Mouse (Mus musculus): Measurements from ENCODE around the gene Nkx6-1. TPM values are rescaled to one million over a fixed set of nuclear protein-coding genes. Genes with fewer than 3 reads are reported as not detected.

The Nkx6-1 gene
- not detected for total RNA-seq (2021)
- long read RNA-seq, experiment 1 = 0 reads
- long read RNA-seq, experiment 2 = 0 reads

DNA sequence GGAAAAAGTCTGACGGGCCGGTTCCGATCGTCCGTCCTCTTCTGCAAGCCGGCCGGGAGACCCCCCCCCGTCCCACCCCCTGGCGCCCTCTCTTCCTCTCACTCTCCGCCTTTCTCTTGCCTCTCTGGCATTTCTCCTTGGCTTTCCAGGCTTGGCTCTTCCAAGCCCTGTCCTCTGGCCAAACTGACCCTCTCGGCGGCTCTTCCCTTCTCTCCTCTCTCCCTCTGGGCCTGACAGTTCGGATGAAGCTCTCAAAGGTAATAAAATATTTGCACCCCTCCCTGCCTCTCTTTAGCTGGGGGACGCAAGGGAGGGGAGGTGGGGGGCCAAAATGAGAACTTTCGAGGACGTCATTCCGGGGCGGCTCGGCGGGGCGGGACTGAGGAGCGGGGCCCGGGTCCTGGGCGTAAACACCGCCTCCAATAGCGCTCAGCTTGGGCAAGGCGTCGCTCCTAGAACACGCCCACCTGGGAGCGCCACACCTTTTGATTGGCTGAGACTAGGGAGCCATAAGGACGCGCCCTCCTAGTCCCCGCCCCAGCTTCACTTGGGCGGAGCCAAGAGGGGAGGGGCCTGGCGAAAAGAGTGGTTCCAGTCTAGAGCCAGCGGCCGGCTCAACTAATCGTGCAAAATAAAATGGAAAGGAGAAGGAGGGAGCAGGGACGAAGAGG lies at the start of gene Nkx6-1:
TSS of gene Nkx6-1 (minus strand) at position 52 of the 671 bp plus-strand sequence.
- DNase-seq = peak; percentile 27 to 35
- intact Hi-C loops (cut with DNase I) = loop anchor here (10.0 kb wide), 1 partner anchor 640 kb away; no protein-coding TSS in a partner anchor

DNA sequence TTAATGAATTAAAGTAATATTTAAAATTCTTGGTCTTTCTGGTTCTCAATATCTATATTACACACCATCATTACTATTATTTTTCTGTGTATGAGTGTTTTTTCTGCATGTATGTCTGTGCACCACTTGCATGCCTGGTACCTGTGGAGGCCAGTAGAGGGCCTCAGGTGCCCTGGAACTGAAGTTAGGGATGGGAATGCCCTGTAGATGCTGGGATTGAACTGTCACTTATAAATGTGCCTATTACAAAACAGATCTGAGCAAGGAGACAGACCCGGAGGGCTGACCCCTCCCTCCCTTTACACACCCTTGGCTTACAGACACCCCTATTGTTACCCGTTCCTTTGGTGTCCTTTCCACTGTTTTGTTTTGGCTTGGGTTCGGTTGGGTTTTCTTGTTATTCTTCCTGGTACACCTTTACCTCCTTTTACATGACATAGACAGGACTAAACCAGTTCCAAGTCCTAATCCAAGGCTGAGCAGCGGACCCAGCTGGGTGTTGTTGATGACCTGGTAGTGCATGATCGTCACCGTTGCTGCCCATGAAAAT lies 48.3 kb upstream of the Nkx6-1 start:
- intact Hi-C loops (cut with DNase I) = no loop called here
- DNase-seq = no peak

DNA sequence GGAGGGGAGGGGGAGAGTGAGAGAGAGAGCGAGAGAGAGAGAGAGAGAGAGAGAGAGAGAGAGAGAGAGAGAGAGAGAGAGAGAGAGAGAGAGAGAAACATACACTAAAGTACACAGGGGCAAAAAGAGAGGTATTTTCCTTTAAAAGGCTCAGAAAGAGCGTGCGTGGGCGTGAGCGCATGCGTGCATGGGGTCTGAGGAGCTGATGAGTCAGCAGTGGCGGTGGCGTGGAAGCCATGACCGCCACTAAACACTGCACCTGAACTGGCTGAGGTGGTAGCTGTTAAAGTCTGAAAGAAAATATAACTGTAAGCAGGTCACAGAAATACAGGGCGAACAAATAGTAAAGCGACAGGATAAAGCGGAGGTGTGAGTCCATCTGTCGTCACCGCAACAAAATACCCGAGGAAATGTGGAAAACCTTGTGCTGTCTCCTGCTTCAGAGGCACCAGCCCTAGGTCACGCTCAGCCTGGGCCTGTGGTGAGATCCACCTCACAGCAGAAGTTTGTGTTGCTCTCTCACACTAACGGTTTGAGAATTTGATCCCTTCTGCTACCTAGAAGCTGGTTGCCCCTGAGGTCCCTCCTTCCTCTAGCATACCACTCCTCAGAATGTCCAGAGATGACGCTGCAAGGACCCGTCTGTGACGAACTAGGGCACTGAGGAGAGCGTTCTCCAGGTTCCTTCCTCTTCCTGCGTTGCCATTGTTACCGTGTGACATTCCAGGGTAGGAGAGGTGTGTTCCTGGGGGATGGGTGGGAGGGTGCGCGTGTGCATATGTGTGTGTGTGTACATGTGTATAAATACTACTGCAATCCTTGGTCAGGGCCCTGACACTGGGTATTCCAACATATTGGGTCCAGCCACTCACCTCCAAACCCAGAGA lies 38.8 kb upstream of the Nkx6-1 start:
- intact Hi-C loops (cut with DNase I) = no loop called here
- no peak for DNase-seq

DNA sequence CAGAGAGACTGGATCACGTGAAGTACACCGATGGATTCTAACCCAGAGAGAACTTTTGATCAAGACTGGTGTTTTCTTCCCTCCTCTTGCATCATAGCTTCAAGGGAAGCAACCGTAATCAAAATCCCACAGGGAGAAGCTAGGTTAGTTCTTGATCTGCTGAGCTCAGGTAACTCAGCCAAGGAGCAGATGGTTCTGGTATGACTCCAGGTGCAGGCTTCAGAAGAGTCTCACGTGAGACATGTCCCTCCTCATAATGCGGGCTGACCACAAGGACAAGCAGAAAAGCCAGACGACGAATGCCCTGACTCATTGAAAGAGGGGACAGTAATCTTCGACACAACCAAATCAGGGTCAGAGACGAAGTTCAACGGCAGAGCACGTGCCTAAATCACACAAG lies 37.8 kb upstream of the Nkx6-1 start:
- intact Hi-C loops (cut with DNase I) = no loop called here
- DNase-seq = no peak

DNA sequence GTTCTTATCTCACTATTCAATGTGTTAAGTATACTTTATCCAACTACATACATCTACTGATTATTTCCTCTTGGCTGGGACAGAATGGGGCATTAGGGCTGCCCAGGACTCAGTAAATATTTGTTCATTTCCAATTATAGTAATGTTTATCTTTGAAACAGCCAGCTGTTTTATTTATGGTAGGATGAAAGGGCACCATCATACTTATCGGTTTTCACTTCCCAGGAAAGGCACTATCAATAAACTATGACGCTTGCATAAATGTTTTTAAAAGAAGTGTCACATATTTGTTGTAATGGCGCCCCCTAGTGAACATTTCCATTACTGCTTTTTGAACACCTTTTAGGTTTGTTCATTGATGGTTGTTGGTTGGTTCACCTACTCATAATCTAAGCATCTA lies 35.8 kb upstream of the Nkx6-1 start:
- no peak for DNase-seq
- intact Hi-C loops (cut with DNase I) = no loop called here

GRCm38 (mm10) chr5:101688581-101688980 lies 23.8 kb upstream of the Nkx6-1 start:
- intact Hi-C loops (cut with DNase I) = no loop called here
- DNase-seq = no peak

GRCm38 (mm10) chr5:101683340-101683739 lies 18.5 kb upstream of the Nkx6-1 start:
- no peak for DNase-seq

GRCm38 (mm10) chr5:101680338-101680737 lies 15.5 kb upstream of the Nkx6-1 start:
- no peak for DNase-seq
- intact Hi-C loops (cut with DNase I) = no loop called here

More at GRCm38 (mm10) chr5:101683340-101683739, 18.5 kb upstream of the Nkx6-1 start:
- intact Hi-C loops (cut with DNase I) = no loop called here

DNA sequence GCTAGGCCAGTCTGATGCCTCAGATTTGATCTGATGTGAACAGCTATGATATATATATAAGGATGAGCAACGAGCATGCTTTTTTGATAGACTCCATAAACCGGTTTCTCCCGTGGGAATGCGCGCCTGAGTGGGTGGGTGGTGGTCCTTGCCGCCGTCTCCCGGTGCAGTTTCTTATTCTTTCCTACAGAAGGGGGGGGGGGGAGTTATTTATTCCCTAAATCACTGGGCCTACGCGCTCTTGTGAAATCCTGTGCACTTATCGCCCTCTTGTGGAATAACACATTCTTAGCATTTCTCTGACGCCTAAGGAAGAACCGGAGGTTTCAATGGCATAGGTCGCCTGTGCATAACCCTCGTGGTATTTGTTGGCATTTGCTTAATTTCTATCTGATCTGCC lies 4.6 kb upstream of the Nkx6-1 start:
- DNase-seq = no peak
- intact Hi-C loops (cut with DNase I) = loop anchor here (10.0 kb wide), 1 partner anchor 645 kb away; no protein-coding TSS in a partner anchor

- DNase-seq = no peak
- intact Hi-C loops (cut with DNase I) = loop anchor here (10.0 kb wide), 1 partner anchor 644 kb away; no protein-coding TSS in a partner anchor
Observed at GRCm38 (mm10) chr5:101668475-101668874, 3.7 kb upstream of the Nkx6-1 start.

- intact Hi-C loops (cut with DNase I) = loop anchor here (10.0 kb wide), 1 partner anchor 643 kb away; no protein-coding TSS in a partner anchor
- DNase-seq = no peak
Observed at GRCm38 (mm10) chr5:101668028-101668427, 3.2 kb upstream of the Nkx6-1 start.

GRCm38 (mm10) chr5:101667263-101667990 lies 2.6 kb upstream of the Nkx6-1 start:
- no peak for DNase-seq
- intact Hi-C loops (cut with DNase I) = loop anchor here (10.0 kb wide), 1 partner anchor 643 kb away; no protein-coding TSS in a partner anchor

DNA sequence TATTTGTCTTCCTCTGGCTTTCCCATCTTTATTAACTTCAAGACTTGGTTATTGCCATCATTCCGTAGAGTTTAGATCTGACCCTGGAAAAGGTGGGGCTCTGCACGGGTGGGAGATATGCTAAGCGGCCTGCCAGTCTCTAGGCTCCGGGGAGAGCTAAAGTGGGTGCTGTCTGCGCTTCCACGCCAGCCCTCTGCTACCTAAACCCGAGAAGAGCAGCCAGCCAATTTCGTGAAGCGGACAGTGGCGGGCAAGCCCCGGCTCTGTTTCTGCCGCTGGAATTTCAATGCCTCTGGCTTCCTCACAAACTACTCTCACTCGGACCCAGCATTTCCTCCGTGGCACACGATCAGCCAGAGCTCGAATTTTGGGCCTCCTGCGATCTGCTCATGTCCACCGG lies 1.9 kb upstream of the Nkx6-1 start:
- DNase-seq = no peak
- intact Hi-C loops (cut with DNase I) = loop anchor here (10.0 kb wide), 1 partner anchor 642 kb away; no protein-coding TSS in a partner anchor

DNA sequence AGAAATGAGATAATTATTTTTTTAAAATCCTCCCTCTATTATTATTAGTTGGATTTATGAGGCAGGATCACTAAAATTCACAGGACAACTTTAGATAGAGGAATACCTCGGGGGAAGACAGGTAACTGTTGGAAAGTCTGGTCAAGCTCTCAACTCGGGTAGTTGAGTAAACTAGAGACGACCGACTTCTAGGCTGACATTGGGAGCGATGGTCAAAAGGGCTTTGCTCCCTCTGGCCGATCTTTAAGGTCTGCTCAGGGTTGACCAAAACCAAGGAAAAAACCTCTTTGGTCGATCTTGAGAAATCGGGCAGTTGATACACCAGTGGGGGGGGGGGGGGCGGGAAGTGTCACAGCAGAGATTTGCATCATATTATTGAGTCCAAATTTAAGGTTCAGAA lies 1.3 kb upstream of the Nkx6-1 start:
- DNase-seq = no peak
- intact Hi-C loops (cut with DNase I) = loop anchor here (10.0 kb wide), 1 partner anchor 641 kb away; no protein-coding TSS in a partner anchor

DNA sequence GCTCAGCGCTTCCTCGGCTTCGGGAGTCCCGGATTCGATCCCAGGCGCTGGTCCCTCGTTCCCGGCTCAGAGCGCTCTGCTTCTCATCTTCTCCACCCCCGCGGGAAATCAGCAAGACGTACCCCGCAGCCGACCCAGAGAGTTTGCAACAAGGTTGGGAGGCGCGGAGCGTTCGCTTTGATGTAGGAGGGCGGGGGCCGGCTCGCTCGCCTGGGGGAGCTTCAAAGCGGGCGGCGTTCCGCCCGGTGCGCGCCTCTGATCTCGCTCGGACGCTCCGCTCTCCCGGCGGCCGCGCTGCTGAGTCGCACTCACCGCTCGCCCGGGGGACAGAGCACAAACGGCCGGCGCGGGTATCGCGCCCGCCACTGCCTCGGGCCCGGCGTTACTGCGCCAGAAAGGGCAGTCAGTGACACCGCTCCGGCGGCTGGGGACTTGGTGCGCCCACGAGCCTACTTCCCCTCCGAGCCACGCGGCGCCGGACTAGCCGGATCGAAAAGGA lies 324 bp downstream of the Nkx6-1 start:
- intact Hi-C loops (cut with DNase I) = loop anchor here (10.0 kb wide), 1 partner anchor 640 kb away; no protein-coding TSS in a partner anchor
- DNase-seq = no peak

- no peak for DNase-seq
- intact Hi-C loops (cut with DNase I) = loop anchor here (10.0 kb wide), 1 partner anchor 639 kb away; no protein-coding TSS in a partner anchor
Observed at GRCm38 (mm10) chr5:101663621-101664422, 974 bp downstream of the Nkx6-1 start.

DNA sequence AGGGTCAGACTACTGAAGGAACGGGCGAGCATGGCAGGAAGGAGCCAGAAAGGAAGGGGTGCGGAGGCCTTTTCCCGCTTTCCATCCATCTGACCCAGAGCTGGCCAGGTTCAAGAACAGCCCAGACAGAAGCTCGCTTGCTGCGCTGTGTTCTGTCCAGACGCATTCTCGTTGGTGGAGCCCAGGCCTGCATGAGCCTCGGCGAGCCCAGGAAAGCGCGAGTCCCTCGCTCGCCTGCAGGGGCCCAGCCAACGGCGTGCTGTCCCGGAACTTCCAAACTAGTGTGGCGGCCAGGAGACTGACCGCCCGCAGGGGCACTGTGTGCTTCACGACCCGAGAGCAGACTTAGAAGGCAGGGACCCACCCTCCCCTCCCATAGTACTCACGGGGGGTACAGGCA lies 1.6 kb downstream of the Nkx6-1 start:
- peak in 1 of 2 experiments; percentile 28 for DNase-seq
- intact Hi-C loops (cut with DNase I) = loop anchor here (10.0 kb wide), 1 partner anchor 638 kb away; no protein-coding TSS in a partner anchor

- intact Hi-C loops (cut with DNase I) = loop anchor here (10.0 kb wide), 1 partner anchor 638 kb away; no protein-coding TSS in a partner anchor
- no peak for DNase-seq
Observed at GRCm38 (mm10) chr5:101662485-101662884, 2.3 kb downstream of the Nkx6-1 start.

Measured in gastrocnemius, postnatal 36 days (tissue).